In the genomic region with DNA sequence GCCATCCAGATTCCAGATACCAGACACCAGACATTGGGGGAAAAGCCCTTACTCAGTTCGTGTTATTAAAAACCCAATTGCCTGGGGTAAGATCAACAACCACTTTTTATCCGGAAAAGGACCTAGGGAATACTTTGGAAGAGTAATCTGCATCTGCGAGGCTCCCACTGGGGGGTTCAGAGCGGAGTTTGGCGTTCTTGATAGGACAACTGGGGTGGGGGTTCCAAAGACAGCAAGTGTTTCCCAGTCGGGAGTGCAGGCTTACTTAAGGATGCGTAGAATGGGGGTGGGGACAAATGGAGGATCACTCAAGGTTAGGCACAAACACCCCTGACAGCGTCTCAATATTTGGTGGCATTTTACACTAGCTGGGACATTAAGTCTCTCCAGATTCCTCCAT, we compare ENCODE assay signal across 8 mouse cellular contexts. TPM values are rescaled to one million over a fixed set of nuclear protein-coding genes. Genes with fewer than 3 reads are reported as not detected.
A peak's percentile ranks its signal among the peaks of the same experiment; 100 is the strongest.
DNase-seq lines count a peak whose midpoint lies in the region; ATAC-seq and TF ChIP-seq lines count a peak whose summit lies in the region.

No protein-coding gene starts in this region.

- H3K4me2 ChIP-seq in forebrain, embryonic 12.5 days: peak overlapping the region; percentile 92
- peak overlapping the region; percentile 98 for H3K4me2 ChIP-seq in limb, embryonic 15.5 days

- no peak for TF ChIP-seq CTCF in E14TG2a.4 (conservative IDR thresholded peaks at IDR 0.05; ENCODE audit: low read length)

- peak overlapping the region; percentile 82; the same call in 1 of the 2 replicates for H3K9ac ChIP-seq in forebrain, embryonic 12.5 days
- no peak overlapping the region for H3K9ac ChIP-seq in limb, embryonic 15.5 days

- DNase-seq in cerebellum, adult 8-10 months: peak; percentile 35
- no peak for DNase-seq in cerebellum, adult 11 months
- DNase-seq in c-Kit-positive CD71-positive TER-119-positive erythroid progenitor cells, embryonic 14.5 days (ENCODE audit: low spot score): no peak
- DNase-seq in layer of hippocampus, adult 9-11 months: no peak
- DNase-seq in layer of hippocampus, adult 8-10 months (ENCODE audit: low spot score in 2 of 2): no peak

- peaks cover 30% of the 10 kb centered on the region for H3K4me1 ChIP-seq in E14TG2a.4 (replicated peaks; ENCODE audit: low read depth, low read length)
- peaks cover 8% of the 10 kb centered on the region for H3K4me1 ChIP-seq in forebrain, embryonic 12.5 days
- H3K4me1 ChIP-seq in limb, embryonic 15.5 days: peaks cover 14% of the 10 kb centered on the region

- 0 out of 2 replicates have a peak, but pooled peaks cover 4% of the 10 kb centered on the region for H3K36me3 ChIP-seq in E14TG2a.4 (ENCODE audit: insufficient read depth, low read length)
- H3K36me3 ChIP-seq in forebrain, embryonic 12.5 days (replicated peaks): no peaks in the 10 kb centered on the region
- peaks cover 9% of the 10 kb centered on the region for H3K36me3 ChIP-seq in limb, embryonic 15.5 days

- peaks cover 23% of the 10 kb centered on the region for H3K27me3 ChIP-seq in E14TG2a.4 (ENCODE audit: insufficient read depth, low read length)
- peaks cover 20% of the 10 kb centered on the region for H3K27me3 ChIP-seq in forebrain, embryonic 12.5 days
- peaks cover 4% of the 10 kb centered on the region; the same call in 1 of the 2 replicates for H3K27me3 ChIP-seq in limb, embryonic 15.5 days

- peak overlapping the region; percentile 97 for H3K4me3 ChIP-seq in E14TG2a.4 (replicated peaks; ENCODE audit: low read length)
- H3K4me3 ChIP-seq in forebrain, embryonic 12.5 days (replicated peaks): peak overlapping the region; percentile 71
- peak overlapping the region; percentile 69; the same call in 1 of the 2 replicates for H3K4me3 ChIP-seq in limb, embryonic 15.5 days

- no peak overlapping the region for H3K27ac ChIP-seq in forebrain, embryonic 12.5 days
- no peak overlapping the region for H3K27ac ChIP-seq in limb, embryonic 15.5 days

- ATAC-seq in forebrain, embryonic 12.5 days (ENCODE audit: low FRiP score): no peak
- ATAC-seq in limb, embryonic 15.5 days (ENCODE audit: insufficient number of reproducible peaks, low FRiP score, low TSS enrichment, low read depth): no peak

- WGBS in forebrain, embryonic 12.5 days: 15% methylated on average over 8 of the region's 8 CpGs
- 19% methylated on average over 8 of the region's 8 CpGs for WGBS in limb, embryonic 15.5 days

- H3K9me3 ChIP-seq in E14TG2a.4 (ENCODE audit: low read length): no peaks in the 10 kb centered on the region
- H3K9me3 ChIP-seq in forebrain, embryonic 12.5 days: no peaks in the 10 kb centered on the region
- no peaks in the 10 kb centered on the region for H3K9me3 ChIP-seq in limb, embryonic 15.5 days

RNA-seq across cellular contexts. Expression of a gene that starts 1.5 kb away (rescaled TPM):
- polyA plus RNA-seq in forebrain, embryonic 12.5 days (2016; fragmentation: Nextera tagmentation; extraction: Ambion mirVana): 16.8 and 17.2 TPM in 2 replicates
- 6.3 and 7.1 TPM in 2 replicates for polyA plus RNA-seq in limb, embryonic 15.5 days (2015; fragmentation: Nextera tagmentation; extraction: Ambion mirVana)
- total RNA-seq in layer of hippocampus, adult 8-10 months (2022): 100 to 1,000 TPM; 176 to 205 (median 188) TPM

RNA-seq across cellular contexts. Expression of a gene that starts 42.7 kb away (rescaled TPM):
- polyA plus RNA-seq in forebrain, embryonic 12.5 days (2016; fragmentation: Nextera tagmentation; extraction: Ambion mirVana): 6.8 and 8.2 TPM in 2 replicates
- polyA plus RNA-seq in limb, embryonic 15.5 days (2015; fragmentation: Nextera tagmentation; extraction: Ambion mirVana): 21.7 and 24.8 TPM in 2 replicates
- total RNA-seq in layer of hippocampus, adult 8-10 months (2022): 10 to 100 TPM; 62.8 to 68.1 (median 65.7) TPM
